Mouse (Mus musculus) bone marrow, adult 2 months (tissue): ENCODE measurements around the gene Nkx1-2. TPM values are rescaled to one million over a fixed set of nuclear protein-coding genes. Genes with fewer than 3 reads are reported as not detected.
A peak's percentile ranks its signal among the peaks of the same experiment; 100 is the strongest.

Experiments
- H3K27ac ChIP-seq: fragments of 200-500 bp; 2 replicates; pipeline ENCODE4 v1.5.1; 2012; ENCODE audit warnings: low read depth, mild to moderate bottlenecking, control low read depth, inconsistent platforms, low read length; ENCODE audit not compliant: control insufficient read depth, poor library complexity, insufficient read depth
- H3K4me1 ChIP-seq: fragments of 200-500 bp; 2 replicates; pipeline ENCODE4 v1.6.1; 2011; ENCODE audit warnings: low read length; ENCODE audit not compliant: control insufficient read depth, insufficient read depth
- H3K4me3 ChIP-seq: fragments of 200-500 bp; replicated peaks from 2 replicates; pipeline ENCODE3; 2011; ENCODE audit warnings: mild to moderate bottlenecking, low read depth, low read length, control low read depth; ENCODE audit not compliant: control insufficient read depth
- CTCF ChIP-seq: fragments of 200-500 bp; IDR thresholded peaks from 2 replicates; pipeline ENCODE4 v1.5.1; 2011; ENCODE audit warnings: low read length, control low read depth; ENCODE audit not compliant: control insufficient read depth, insufficient read depth
- POLR2A ChIP-seq: fragments of 200-500 bp; IDR thresholded peaks from 2 replicates; pipeline ENCODE4 v1.6.1; 2011; ENCODE audit warnings: low read depth, mild to moderate bottlenecking, control low read depth, low read length, borderline replicate concordance; ENCODE audit not compliant: control insufficient read depth
- WGBS: fragments of 180-500 bp; shearing (Covaris S2); methylation state at CpG from one replicate; pipeline ENCODE4 v1.1.7; 2018; 5-methylcytosine and 5-hydroxymethylcytosine counted together
- polyA plus RNA-seq: library from polyadenylated mRNA; stranded (reverse); fragments of >200 nt; gene quantifications from 2 replicates; pipeline ENCODE4 v1.2.4, GENCODE M21; 2011; ENCODE audit warnings: low replicate concordance; ENCODE audit not compliant: missing spikeins, insufficient read depth, insufficient read length

Gene Nkx1-2
- polyA plus RNA-seq, 1 experiment: not detected

DNA sequence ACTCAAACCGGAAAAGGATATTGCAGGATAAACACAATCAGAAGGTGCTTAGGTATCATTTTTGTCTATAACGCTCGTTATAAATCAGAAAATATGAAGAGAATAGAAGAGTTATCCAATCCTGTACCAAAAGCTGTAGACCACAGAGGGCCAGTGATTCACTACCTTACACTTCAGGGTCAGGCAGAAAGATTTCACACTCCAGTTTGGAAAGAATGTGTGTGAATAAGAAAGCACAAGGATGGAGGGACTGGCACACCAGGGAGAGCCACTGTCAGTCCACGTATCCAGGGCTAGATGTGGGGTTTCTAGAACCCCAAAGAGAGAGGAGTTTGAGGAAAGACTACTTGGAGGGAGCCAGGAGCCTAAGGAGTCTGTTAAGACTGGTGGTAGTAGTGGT is 22.5 kb downstream of the Nkx1-2 start:
- TF ChIP-seq POLR2A: no peak
- TF ChIP-seq CTCF: no peak
- no peak overlapping the region for H3K27ac ChIP-seq
- H3K4me1 ChIP-seq: no peaks in the 10 kb centered on the region; the same call in 1 of the 2 replicates
- 57% methylated on average over 4 of the region's 4 CpGs for WGBS
- no peak overlapping the region for H3K4me3 ChIP-seq

GRCm38 (mm10) chr7:132576116-132576650 is 23.3 kb downstream of the Nkx1-2 start, which contains the start of gene Oat:
Gene Oat (minus strand): TSS chr7:132576398.
- peak within 1 kb of the TSS; percentile 97 for H3K4me3 ChIP-seq
- H3K27ac ChIP-seq: peak within 1 kb of the TSS; percentile 90
- under 1% methylated on average over 49 of the region's 49 CpGs for WGBS
- TF ChIP-seq CTCF: no peak
- peak; percentile 98 for TF ChIP-seq POLR2A
- no peaks in the 10 kb centered on the region; the same call in 1 of the 2 replicates for H3K4me1 ChIP-seq

GRCm38 (mm10) chr7:132575623-132576022 is 23.8 kb downstream of the Nkx1-2 start:
- TF ChIP-seq CTCF (peak; percentile 85), POLR2A (no peak)
- Histone ChIP-seq H3K27ac (no peak overlapping the region; the same call in 1 of the 2 replicates), H3K4me1 (no peaks in the 10 kb centered on the region; the same call in 1 of the 2 replicates), H3K4me3 (peak overlapping the region; percentile 97)
- WGBS: 1% methylated on average over 13 of the region's 13 CpGs

DNA sequence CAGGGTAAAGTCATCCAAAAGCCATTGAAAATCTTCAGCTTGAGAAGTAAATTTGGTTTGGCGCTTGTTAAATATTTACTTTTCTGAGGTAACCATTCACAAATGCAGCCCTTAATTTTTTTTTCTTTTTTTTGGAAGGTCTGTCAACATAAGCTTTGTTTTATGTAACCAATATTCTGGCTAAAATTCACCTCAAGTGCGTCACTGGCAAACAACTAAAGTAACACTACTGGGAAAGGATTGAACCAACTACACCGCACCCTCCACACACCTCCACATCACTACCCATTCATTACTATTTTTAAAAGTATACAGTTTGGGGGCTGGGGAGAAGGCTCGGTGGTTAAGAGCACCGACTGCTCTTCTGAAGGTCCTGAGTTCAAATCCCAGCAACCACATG is 24.8 kb downstream of the Nkx1-2 start:
- Histone ChIP-seq H3K27ac (no peak overlapping the region), H3K4me1 (no peaks in the 10 kb centered on the region; the same call in 1 of the 2 replicates), H3K4me3 (no peak overlapping the region)
- WGBS: 89% methylated on average over 5 of the region's 5 CpGs
- no peak for TF ChIP-seq CTCF
- no peak for TF ChIP-seq POLR2A

DNA sequence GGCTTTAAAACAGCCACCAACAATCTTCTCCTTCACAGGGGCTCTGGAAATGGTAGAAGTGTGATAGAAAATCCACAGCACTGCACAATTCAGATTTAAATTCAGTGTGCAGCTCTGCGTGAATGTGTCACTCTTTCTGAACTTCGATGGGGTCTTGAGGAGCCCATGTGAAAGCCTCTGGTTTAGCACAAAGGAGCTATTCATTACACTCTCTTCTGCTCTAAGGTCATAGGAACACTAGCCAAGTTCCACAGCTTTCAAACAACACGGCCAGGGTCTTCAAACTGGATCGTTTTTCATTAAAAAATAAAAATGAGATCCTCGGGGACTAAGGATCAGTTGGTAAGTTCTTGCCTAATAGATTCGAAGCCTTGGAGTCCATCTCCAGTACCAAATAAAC is 26.2 kb downstream of the Nkx1-2 start:
- 76% methylated on average over 6 of the region's 6 CpGs for WGBS
- no peaks in the 10 kb centered on the region; the same call in 1 of the 2 replicates for H3K4me1 ChIP-seq
- TF ChIP-seq POLR2A (no peak), CTCF (no peak)
- H3K4me3 ChIP-seq: no peak overlapping the region
- H3K27ac ChIP-seq: no peak overlapping the region

DNA sequence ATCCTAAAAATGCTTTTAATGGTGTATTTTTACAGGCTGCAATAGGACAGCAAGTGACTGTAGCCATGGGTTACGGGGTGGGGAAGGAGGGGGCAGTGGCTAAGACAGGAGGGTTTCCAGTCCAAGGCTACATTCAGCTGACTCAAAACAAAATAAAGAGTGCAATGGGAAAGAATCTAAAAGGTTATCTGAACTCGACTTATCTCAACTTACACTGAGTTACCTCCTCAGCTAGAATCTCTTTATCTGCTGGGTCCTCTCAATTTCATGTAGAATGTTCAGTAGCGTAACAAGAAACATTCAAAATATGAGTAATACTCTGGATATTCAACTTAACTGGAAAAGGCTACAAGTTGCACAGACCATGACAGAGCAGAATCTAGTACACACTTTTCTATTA is 26.7 kb downstream of the Nkx1-2 start:
- H3K27ac ChIP-seq: no peak overlapping the region

DNA sequence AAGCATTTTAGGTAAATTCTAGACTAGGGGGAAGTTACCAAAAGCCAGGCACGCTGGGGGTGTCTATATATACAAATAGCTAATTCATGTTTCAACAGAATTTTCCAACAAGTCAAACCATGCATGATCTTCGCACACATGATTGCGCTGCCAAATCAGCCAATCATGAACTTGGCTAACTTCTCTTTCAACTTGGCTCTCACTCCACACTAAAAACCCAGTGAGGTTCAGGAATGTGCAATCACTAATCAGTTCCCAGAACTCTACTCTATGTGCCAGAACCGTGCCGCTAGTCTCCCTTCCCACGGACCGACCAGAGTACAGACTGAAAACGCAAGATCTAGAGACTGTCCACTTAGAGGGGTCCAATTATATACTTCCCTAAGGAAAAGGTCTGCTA is 28.0 kb downstream of the Nkx1-2 start:
- Histone ChIP-seq H3K4me3 (no peak overlapping the region), H3K4me1 (no peaks in the 10 kb centered on the region), H3K27ac (no peak overlapping the region)
- 87% methylated on average over 8 of the region's 8 CpGs for WGBS
- TF ChIP-seq POLR2A (no peak), CTCF (no peak)

More for the DNA sequence above, 26.7 kb downstream of the Nkx1-2 start:
- TF ChIP-seq POLR2A (no peak), CTCF (no peak)
- 60% methylated on average over 3 of the region's 3 CpGs for WGBS
- H3K4me1 ChIP-seq: no peaks in the 10 kb centered on the region; the same call in 1 of the 2 replicates
- no peak overlapping the region for H3K4me3 ChIP-seq

GRCm38 (mm10) chr7:132570071-132570470 is 29.4 kb downstream of the Nkx1-2 start:
- no peaks in the 10 kb centered on the region for H3K4me1 ChIP-seq
- no peak overlapping the region for H3K27ac ChIP-seq
- WGBS: 69% methylated on average over 5 of the region's 5 CpGs
- TF ChIP-seq POLR2A (no peak), CTCF (no peak)
- no peak overlapping the region for H3K4me3 ChIP-seq
